Mouse (Mus musculus) testis, adult 2 months (tissue): ENCODE data around the gene Chrdl2. TPM values are rescaled to one million over a fixed set of nuclear protein-coding genes. Genes with fewer than 3 reads are reported as not detected.
A peak's percentile ranks its signal among the peaks of the same experiment; 100 is the strongest.

Source experiments
- H3K27ac ChIP-seq: fragments of 200-500 bp; 2 replicates; pipeline ENCODE4 v1.5.1; 2012; ENCODE audit warnings: low read depth, low read length; ENCODE audit not compliant: control insufficient read depth, insufficient read depth
- H3K27me3 ChIP-seq: fragments of 200-500 bp; 2 replicates; pipeline ENCODE4 v1.6.1; 2012; ENCODE audit warnings: mild to moderate bottlenecking, low read length, moderate library complexity; ENCODE audit not compliant: control insufficient read depth, insufficient read depth
- H3K36me3 ChIP-seq: fragments of 200-500 bp; 2 replicates; pipeline ENCODE4 v1.6.1; 2012; ENCODE audit warnings: mild to moderate bottlenecking, low read length; ENCODE audit not compliant: control insufficient read depth, insufficient read depth
- H3K4me1 ChIP-seq: fragments of 200-500 bp; 2 replicates; pipeline ENCODE4 v1.6.1; 2012; ENCODE audit warnings: low read length; ENCODE audit not compliant: control insufficient read depth, insufficient read depth
- H3K4me3 ChIP-seq: fragments of 200-500 bp; 2 replicates; pipeline ENCODE4 v1.5.1; 2012; ENCODE audit warnings: low read depth, mild to moderate bottlenecking, low read length, moderate library complexity, mixed read lengths; ENCODE audit not compliant: control insufficient read depth
- CTCF ChIP-seq: fragments of 200-500 bp; IDR thresholded peaks from 2 replicates; pipeline ENCODE4 v1.5.1; 2012; ENCODE audit warnings: low read depth, mild to moderate bottlenecking, inconsistent platforms, low read length, moderate library complexity; ENCODE audit not compliant: control insufficient read depth, insufficient read depth, insufficient replicate concordance
- POLR2A ChIP-seq: fragments of 200-500 bp; IDR thresholded peaks from 2 replicates; pipeline ENCODE4 v1.6.1; 2012; ENCODE audit warnings: low read depth, mild to moderate bottlenecking, inconsistent platforms, low read length, moderate library complexity; ENCODE audit not compliant: control insufficient read depth
- polyA plus RNA-seq: library from polyadenylated mRNA; depleted of rRNA; stranded (reverse); fragments of >200 nt; gene quantifications from 2 replicates; pipeline ENCODE4 v1.2.3, GENCODE M21; 2012

Gene Chrdl2
- polyA plus RNA-seq, 1 experiment = 0.38 TPM

DNA sequence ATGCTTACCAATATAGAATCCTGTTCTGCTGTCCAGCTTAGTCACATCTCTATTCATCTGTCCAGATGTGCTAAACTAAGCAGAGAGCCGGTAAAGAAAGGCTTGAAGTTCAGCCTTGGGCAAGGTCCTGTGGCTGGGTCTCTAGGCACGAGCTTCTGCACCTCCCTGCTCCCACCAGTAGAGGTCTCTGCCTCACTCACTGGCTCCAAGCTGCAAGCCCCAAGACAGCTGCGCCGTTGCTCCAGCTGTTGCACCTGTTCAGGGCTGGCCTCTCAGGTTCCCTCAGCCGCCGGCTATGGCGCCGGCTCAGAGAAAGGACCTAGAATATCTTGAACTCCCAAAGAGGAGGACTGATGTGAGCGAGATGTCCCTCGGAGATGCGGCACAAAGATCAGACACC is 3.7 kb downstream of the Chrdl2 start:
- no peaks in the 10 kb centered on the region for H3K36me3 ChIP-seq
- no peaks in the 10 kb centered on the region; the same call in 1 of the 2 replicates for H3K27me3 ChIP-seq
- no peak overlapping the region for H3K4me3 ChIP-seq
- TF ChIP-seq POLR2A = no peak
- peak; percentile 89 for TF ChIP-seq CTCF
- H3K27ac ChIP-seq = no peak overlapping the region
- peaks cover 2% of the 10 kb centered on the region; the same call in 1 of the 2 replicates for H3K4me1 ChIP-seq

DNA sequence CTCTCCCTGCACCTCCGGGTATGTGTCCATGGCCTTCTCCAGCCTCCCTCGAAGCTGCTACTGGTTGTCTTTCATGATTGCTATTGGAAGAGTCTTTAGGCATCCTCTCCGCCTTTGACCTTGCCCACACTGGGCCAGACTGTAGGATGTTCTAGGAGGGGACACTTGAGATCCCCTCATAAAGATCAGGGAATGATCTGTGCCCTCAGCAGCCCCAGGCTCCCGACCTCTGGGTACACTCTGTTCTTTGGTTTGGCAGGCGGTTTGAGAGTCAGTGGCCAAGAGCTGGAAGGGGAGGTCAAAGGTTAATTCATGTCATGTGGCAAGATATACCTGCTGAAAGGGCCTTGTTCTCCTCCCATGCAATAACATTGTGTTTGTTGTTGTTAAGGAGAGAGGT is 4.7 kb downstream of the Chrdl2 start:
- peaks cover 2% of the 10 kb centered on the region; the same call in 1 of the 2 replicates for H3K4me1 ChIP-seq
- H3K27me3 ChIP-seq = no peaks in the 10 kb centered on the region; the same call in 1 of the 2 replicates
- H3K4me3 ChIP-seq = no peak overlapping the region
- TF ChIP-seq CTCF (no peak), POLR2A (no peak)
- no peaks in the 10 kb centered on the region for H3K36me3 ChIP-seq
- H3K27ac ChIP-seq = no peak overlapping the region

DNA sequence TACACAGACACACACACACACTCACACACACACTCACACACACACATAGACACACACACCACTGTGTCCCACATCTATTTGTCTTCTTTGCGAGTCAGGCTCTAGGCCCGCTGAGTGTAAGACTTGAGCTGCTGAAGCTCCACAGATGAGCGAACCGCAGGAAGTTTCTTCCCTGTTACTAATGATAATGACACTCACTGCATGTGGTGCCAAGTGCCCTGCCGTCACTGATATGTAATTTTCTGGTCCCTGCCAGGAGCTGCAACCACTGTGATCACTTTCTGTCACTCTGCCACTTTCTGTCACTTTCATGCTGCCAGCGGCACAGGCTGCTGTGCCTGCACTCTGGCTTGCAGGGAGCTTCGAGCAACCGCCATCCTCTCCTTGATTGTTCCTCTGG is 6.1 kb downstream of the Chrdl2 start:
- Histone ChIP-seq H3K4me3 (peak overlapping the region; percentile 73), H3K27ac (no peak overlapping the region), H3K4me1 (peaks cover 2% of the 10 kb centered on the region; the same call in 1 of the 2 replicates), H3K36me3 (no peaks in the 10 kb centered on the region), H3K27me3 (no peaks in the 10 kb centered on the region)
- TF ChIP-seq CTCF (no peak), POLR2A (no peak)

DNA sequence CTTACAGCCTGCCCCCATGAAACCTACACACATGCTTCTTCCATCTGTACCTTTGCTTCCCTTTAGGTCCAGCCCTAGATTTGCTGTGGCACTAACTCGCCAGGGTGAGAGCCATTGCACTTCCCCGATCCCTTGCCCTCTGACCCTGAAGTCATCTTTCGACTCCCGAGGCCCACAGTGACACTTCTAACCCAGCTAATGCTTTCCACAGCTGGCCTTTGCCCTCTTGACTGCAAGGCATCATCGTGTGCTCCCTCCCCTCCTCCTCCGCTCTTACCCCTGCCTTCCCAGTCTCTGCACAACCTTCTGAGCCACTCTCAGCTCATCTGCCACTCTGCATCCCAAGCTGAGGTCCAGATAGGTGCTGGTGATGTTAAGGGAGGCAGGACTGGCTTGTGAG is 6.5 kb downstream of the Chrdl2 start:
- no peak for TF ChIP-seq CTCF
- H3K4me1 ChIP-seq = peaks cover 2% of the 10 kb centered on the region; the same call in 1 of the 2 replicates
- peak overlapping the region; percentile 73 for H3K4me3 ChIP-seq
- H3K27me3 ChIP-seq = no peaks in the 10 kb centered on the region
- H3K27ac ChIP-seq = no peak overlapping the region
- H3K36me3 ChIP-seq = no peaks in the 10 kb centered on the region

DNA sequence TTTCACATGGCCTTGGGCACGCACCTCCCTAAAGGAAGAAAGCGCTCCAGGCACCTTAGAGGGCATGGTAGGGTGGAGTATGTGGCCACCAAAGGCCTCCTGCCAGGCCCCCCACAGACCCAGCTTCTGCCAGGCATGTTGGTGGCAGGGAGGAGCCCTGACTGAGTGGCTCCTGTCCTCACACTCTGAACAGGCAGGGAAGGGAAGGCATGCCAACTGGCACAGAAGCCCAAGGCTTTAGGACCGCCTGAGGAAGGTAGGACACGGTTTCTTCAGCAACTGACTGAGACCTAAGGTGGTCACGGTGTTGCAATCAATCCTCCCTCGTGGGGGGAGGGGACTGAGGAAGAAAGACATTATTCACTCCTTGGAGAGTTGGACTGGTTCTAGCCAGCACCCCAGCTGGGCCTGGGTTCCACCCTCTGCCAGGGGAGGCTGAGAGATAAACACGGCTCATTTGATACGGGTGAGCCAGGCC is 8.2 kb downstream of the Chrdl2 start:
- Histone ChIP-seq H3K27ac (no peak overlapping the region), H3K27me3 (no peaks in the 10 kb centered on the region), H3K36me3 (no peaks in the 10 kb centered on the region), H3K4me1 (peaks cover 2% of the 10 kb centered on the region; the same call in 1 of the 2 replicates), H3K4me3 (no peak overlapping the region)
- TF ChIP-seq POLR2A (no peak), CTCF (no peak)

- H3K27ac ChIP-seq = no peak overlapping the region
- no peaks in the 10 kb centered on the region for H3K4me1 ChIP-seq
- no peak overlapping the region for H3K4me3 ChIP-seq
- no peaks in the 10 kb centered on the region for H3K36me3 ChIP-seq
- TF ChIP-seq CTCF = no peak
- no peak for TF ChIP-seq POLR2A
- no peaks in the 10 kb centered on the region for H3K27me3 ChIP-seq
Observed at GRCm38 (mm10) chr7:100017056-100017455, 11.1 kb downstream of the Chrdl2 start.

DNA sequence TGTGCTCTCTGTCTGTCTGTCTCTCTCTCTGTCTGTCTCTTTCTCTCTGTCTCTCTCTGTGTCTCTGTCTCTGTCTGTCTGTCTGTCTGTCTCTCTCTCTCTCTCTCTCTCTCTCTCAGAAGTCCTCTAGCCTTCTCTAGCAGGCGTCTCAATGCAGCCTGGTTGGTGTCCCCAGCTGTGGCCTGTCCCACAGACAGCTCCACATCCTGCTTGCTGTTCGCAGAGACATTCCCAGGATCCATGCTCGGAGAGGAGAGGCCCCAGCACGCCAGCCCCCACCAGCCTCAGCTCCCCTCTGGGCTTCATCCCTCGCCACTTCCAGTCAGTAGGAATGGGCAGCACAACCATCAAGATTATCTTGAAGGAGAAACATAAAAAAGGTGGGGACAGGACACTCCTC is 21.4 kb downstream of the Chrdl2 start:
- H3K27me3 ChIP-seq = no peaks in the 10 kb centered on the region
- no peak overlapping the region for H3K27ac ChIP-seq
- no peak for TF ChIP-seq POLR2A
- TF ChIP-seq CTCF = no peak
- H3K36me3 ChIP-seq = no peaks in the 10 kb centered on the region
- no peaks in the 10 kb centered on the region for H3K4me1 ChIP-seq
- H3K4me3 ChIP-seq = no peak overlapping the region

DNA sequence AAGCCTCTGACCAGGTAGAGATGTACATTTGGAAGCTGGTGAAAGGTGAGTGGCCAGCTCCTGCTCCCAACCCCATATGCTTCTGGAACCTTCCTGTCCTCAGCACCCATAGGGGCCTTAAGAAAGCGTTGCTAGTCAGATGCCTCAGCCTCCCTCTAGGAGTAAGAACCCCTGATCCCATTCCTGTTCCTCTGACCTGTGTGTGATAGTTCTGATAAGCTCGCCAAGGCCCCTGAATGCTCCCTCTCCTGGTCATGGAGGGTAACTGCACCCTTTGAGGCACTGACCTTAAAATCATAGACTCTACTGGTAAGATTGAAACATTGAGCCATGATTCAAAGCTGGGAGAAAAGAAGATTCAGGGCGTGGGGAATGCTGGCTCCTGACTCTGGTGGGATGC is 23.3 kb downstream of the Chrdl2 start:
- Histone ChIP-seq H3K4me3 (no peak overlapping the region), H3K27me3 (no peaks in the 10 kb centered on the region), H3K4me1 (no peaks in the 10 kb centered on the region), H3K36me3 (no peaks in the 10 kb centered on the region), H3K27ac (no peak overlapping the region)
- TF ChIP-seq CTCF = peak; percentile 70; the same call in 1 of the 2 replicates
- no peak for TF ChIP-seq POLR2A
